Comparison of ENCODE assay signal across 9 mouse cellular contexts in the genomic region with DNA sequence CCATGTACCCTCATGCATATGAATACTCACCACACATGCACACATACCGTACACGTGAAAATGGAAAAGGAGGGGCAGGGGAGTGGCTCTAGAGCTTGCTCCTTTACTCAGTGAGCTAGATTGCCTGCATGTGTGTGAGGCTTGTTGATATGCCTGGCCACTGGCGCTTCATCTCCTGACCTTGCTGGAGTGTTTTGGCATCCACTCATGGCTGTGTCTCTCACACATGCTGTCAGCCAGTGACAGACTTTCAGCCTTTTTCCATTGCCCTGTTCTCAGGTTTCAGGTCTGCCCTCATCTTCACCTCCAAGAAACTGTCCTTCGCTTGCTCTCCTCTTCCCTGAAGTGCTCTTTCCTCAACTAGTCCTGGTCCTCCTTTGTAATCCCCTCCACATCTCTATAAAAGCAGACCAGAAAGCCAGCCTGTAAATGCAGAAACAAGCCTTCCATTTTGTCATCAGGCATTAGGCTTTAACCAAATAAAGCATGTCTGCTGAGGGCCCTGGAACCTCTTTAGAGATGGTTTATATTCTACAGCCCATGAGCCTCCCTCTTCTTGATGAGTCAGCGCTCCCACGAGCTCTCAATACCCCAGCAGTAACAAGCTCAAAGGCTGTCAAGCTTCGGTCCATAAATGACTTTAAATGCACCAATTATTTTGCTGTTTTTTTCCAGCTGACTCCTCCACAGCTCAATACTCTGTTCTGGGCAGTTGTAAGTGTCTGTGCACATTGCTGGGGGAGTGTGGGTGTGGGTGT. TPM values are rescaled to one million over a fixed set of nuclear protein-coding genes. Genes with fewer than 3 reads are reported as not detected.
A peak's percentile ranks its signal among the peaks of the same experiment; 100 is the strongest.
DNase-seq lines count a peak whose midpoint lies in the region; ATAC-seq lines count a peak whose summit lies in the region.
"Had no signal": no experiment of that assay in that cellular context is flagged by ENCODE, and none has a peak within 500 bp of the region (broad histone marks: within the 10 kb centered on the region; RNA-seq: fewer than 3 reads in every experiment).

No protein-coding gene starts in this region.

- no peaks in the 10 kb centered on the region for H3K9me3 ChIP-seq in kidney, embryonic 14.5 days (ENCODE audit: control insufficient read depth, low read length)
- no peaks in the 10 kb centered on the region for H3K9me3 ChIP-seq in heart, embryonic 16.5 days (replicated peaks; ENCODE audit: control insufficient read depth, low read length)
- H3K9me3 ChIP-seq in neural tube, embryonic 13.5 days, result no peaks in the 10 kb centered on the region
- no peaks in the 10 kb centered on the region for H3K9me3 ChIP-seq in liver, embryonic 12.5 days (replicated peaks)

- H3K27ac ChIP-seq in kidney, embryonic 14.5 days (ENCODE audit: low read depth, low read length), result no peak overlapping the region
- H3K27ac ChIP-seq in heart, embryonic 16.5 days (ENCODE audit: low read length), result peak overlapping the region; percentile 69
- peak overlapping the region; percentile 46; the same call in 1 of the 2 replicates for H3K27ac ChIP-seq in neural tube, embryonic 13.5 days (replicated peaks)
- no peak overlapping the region for H3K27ac ChIP-seq in liver, embryonic 12.5 days

- H3K9ac ChIP-seq in kidney, embryonic 14.5 days (ENCODE audit: low read depth, low read length), result no peak overlapping the region
- H3K9ac ChIP-seq in heart, embryonic 16.5 days (ENCODE audit: low read length), result no peak overlapping the region
- no peak overlapping the region for H3K9ac ChIP-seq in neural tube, embryonic 13.5 days
- no peak overlapping the region for H3K9ac ChIP-seq in liver, embryonic 12.5 days

- no peaks in the 10 kb centered on the region for H3K36me3 ChIP-seq in kidney, embryonic 14.5 days (ENCODE audit: control insufficient read depth, insufficient read depth, low read length)
- no peaks in the 10 kb centered on the region for H3K36me3 ChIP-seq in heart, embryonic 16.5 days (ENCODE audit: control insufficient read depth, insufficient read depth)
- no peaks in the 10 kb centered on the region for H3K36me3 ChIP-seq in neural tube, embryonic 13.5 days
- no peaks in the 10 kb centered on the region for H3K36me3 ChIP-seq in liver, embryonic 12.5 days

- no peaks in the 10 kb centered on the region for H3K27me3 ChIP-seq in kidney, embryonic 14.5 days (ENCODE audit: control insufficient read depth, insufficient read depth, low read length)
- no peaks in the 10 kb centered on the region for H3K27me3 ChIP-seq in heart, embryonic 16.5 days (ENCODE audit: control insufficient read depth, insufficient read depth, low read length)
- H3K27me3 ChIP-seq in neural tube, embryonic 13.5 days, result peaks cover 24% of the 10 kb centered on the region
- peaks cover 3% of the 10 kb centered on the region for H3K27me3 ChIP-seq in liver, embryonic 12.5 days (replicated peaks)

- peaks cover 21% of the 10 kb centered on the region; the same call in 1 of the 2 replicates for H3K4me1 ChIP-seq in kidney, embryonic 14.5 days (ENCODE audit: control insufficient read depth, insufficient read depth, low read length)
- peaks cover 25% of the 10 kb centered on the region for H3K4me1 ChIP-seq in heart, embryonic 16.5 days (ENCODE audit: control insufficient read depth, insufficient read depth, low read length)
- H3K4me1 ChIP-seq in neural tube, embryonic 13.5 days (replicated peaks), result peaks cover 39% of the 10 kb centered on the region
- no peaks in the 10 kb centered on the region for H3K4me1 ChIP-seq in liver, embryonic 12.5 days

- H3K4me3 ChIP-seq in kidney, embryonic 14.5 days (ENCODE audit: low read length), result no peak overlapping the region
- H3K4me3 ChIP-seq in heart, embryonic 16.5 days (ENCODE audit: low read length), result no peak overlapping the region
- H3K4me3 ChIP-seq in neural tube, embryonic 13.5 days, result no peak overlapping the region
- no peak overlapping the region for H3K4me3 ChIP-seq in liver, embryonic 12.5 days

- no peak overlapping the region; the same call in 1 of the 2 replicates for H3K4me2 ChIP-seq in kidney, embryonic 14.5 days (replicated peaks; ENCODE audit: low read depth, low read length)
- H3K4me2 ChIP-seq in heart, embryonic 16.5 days (ENCODE audit: low read depth, low read length), result no peak overlapping the region
- H3K4me2 ChIP-seq in neural tube, embryonic 13.5 days, result peak overlapping the region; percentile 51
- H3K4me2 ChIP-seq in liver, embryonic 12.5 days, result no peak overlapping the region

- DNase-seq in kidney, postnatal 4 days, result no peak
- peak; percentile 33 for DNase-seq in embryo, embryonic 10.5 days (ENCODE audit: low spot score)
- DNase-seq in spleen, postnatal 10 days (ENCODE audit: low spot score in 2 of 2), result no peak
- DNase-seq: kidney, postnatal 36 days had no signal

- WGBS in kidney, embryonic 14.5 days, result 47% methylated on average over 7 of the region's 7 CpGs
- WGBS in heart, embryonic 16.5 days, result 41% methylated on average over 7 of the region's 7 CpGs
- WGBS in neural tube, embryonic 13.5 days, result 54% methylated on average over 7 of the region's 7 CpGs
- WGBS in liver, embryonic 12.5 days (ENCODE audit: insufficient replicate concordance), result 69% methylated on average over 7 of the region's 7 CpGs

- ATAC-seq in kidney, embryonic 14.5 days (ENCODE audit: low FRiP score, low TSS enrichment), result 0 out of 2 replicates have a peak, but pooled peaks have one; percentile 64
- ATAC-seq in heart, embryonic 16.5 days (replicated peaks; ENCODE audit: extremely low read depth, insufficient read depth, low FRiP score), result peak; percentile 55; the same call in 1 of the 2 replicates
- ATAC-seq in neural tube, embryonic 13.5 days (ENCODE audit: low read depth), result no peak
- no peak for ATAC-seq in liver, embryonic 12.5 days
- ATAC-seq in erythroblast, adult 5-6 weeks (replicated peaks; ENCODE audit: low FRiP score, poor library complexity, severe bottlenecking), result no peak

RNA-seq across cellular contexts. Expression of gene Neo1, which starts 35.2 kb away (rescaled TPM):
- 26.4 and 49.6 TPM in 2 replicates for polyA plus RNA-seq in kidney, embryonic 14.5 days (2014; fragmentation: Nextera tagmentation; extraction: Ambion mirVana)
- polyA plus RNA-seq in heart, embryonic 16.5 days (2015; fragmentation: Nextera tagmentation; extraction: Ambion mirVana), result 21.8 and 24.5 TPM in 2 replicates
- polyA plus RNA-seq in neural tube, embryonic 13.5 days (2015; fragmentation: Nextera tagmentation; extraction: Ambion mirVana), result 39.4 and 44.3 TPM in 2 replicates
- 5.3 TPM in 2 replicates for polyA plus RNA-seq in liver, embryonic 12.5 days (2016; fragmentation: Nextera tagmentation; extraction: Ambion mirVana)
- not detected in 2 replicates for total RNA-seq in erythroblast, adult 5-6 weeks (2015; ENCODE audit: low replicate concordance)
- 0.51 TPM in 1 of 2 replicates, not detected in the other for total RNA-seq in erythroblast, adult 5-6 weeks (2017; ENCODE audit: low replicate concordance)

Comparison
In these comparisons a context has a peak if more than half of its experiments do, and no peak if none do; other contexts are left out.
1. ATAC-seq: peak in kidney, embryonic 14.5 days (single experiment) and heart, embryonic 16.5 days (single experiment); none in neural tube, embryonic 13.5 days (single experiment), liver, embryonic 12.5 days (single experiment) and erythroblast, adult 5-6 weeks (single experiment).
2. H3K27ac ChIP-seq: peak in heart, embryonic 16.5 days (single experiment) and neural tube, embryonic 13.5 days (single experiment); none in kidney, embryonic 14.5 days (single experiment) and liver, embryonic 12.5 days (single experiment).